Mouse (Mus musculus) intestine, embryonic 16.5 days (tissue): ENCODE data around the gene Tmem104. TPM values are rescaled to one million over a fixed set of nuclear protein-coding genes. Genes with fewer than 3 reads are reported as not detected.
A peak's percentile ranks its signal among the peaks of the same experiment; 100 is the strongest.

Experiments used
- ATAC-seq: fragments of 200-750 bp; cut with Nextera tagmentation; 2 replicates; pipeline ENCODE4 v1.8.0; 2017; ENCODE audit warnings: moderate TSS enrichment, moderate library complexity
- H3K27ac ChIP-seq: fragments of 300-500 bp; sonication (generic); 2 replicates; pipeline ENCODE4 v1.5.1; 2014; ENCODE audit warnings: mild to moderate bottlenecking, low read length
- H3K27me3 ChIP-seq: fragments of 300-500 bp; sonication (generic); replicated peaks from 2 replicates; pipeline ENCODE4 v1.6.1; 2014; ENCODE audit warnings: low read length, control low read depth, mixed read lengths; ENCODE audit not compliant: control insufficient read depth, insufficient read depth
- H3K36me3 ChIP-seq: fragments of 300-500 bp; sonication (generic); 2 replicates; pipeline ENCODE4 v1.6.1; 2014; ENCODE audit warnings: low read length, control low read depth; ENCODE audit not compliant: control insufficient read depth, insufficient read depth
- H3K4me1 ChIP-seq: fragments of 300-500 bp; sonication (generic); 2 replicates; pipeline ENCODE4 v1.6.1; 2014; ENCODE audit warnings: low read length, control low read depth, mixed read lengths; ENCODE audit not compliant: control insufficient read depth, insufficient read depth
- H3K4me2 ChIP-seq: fragments of 300-500 bp; sonication (generic); 2 replicates; pipeline ENCODE4 v1.6.1; 2014; ENCODE audit warnings: low read depth, low read length, control low read depth
- H3K4me3 ChIP-seq: fragments of 300-500 bp; sonication (generic); 2 replicates; pipeline ENCODE4 v1.5.1; 2014; ENCODE audit warnings: mild to moderate bottlenecking, low read length
- H3K9ac ChIP-seq: fragments of 300-500 bp; sonication (generic); 2 replicates; pipeline ENCODE4 v1.6.1; 2014; ENCODE audit warnings: low read depth, low read length
- H3K9me3 ChIP-seq: fragments of 300-500 bp; sonication (generic); 2 replicates; pipeline ENCODE4 v1.6.1; 2016; ENCODE audit warnings: low read length, control low read depth; ENCODE audit not compliant: control insufficient read depth
- WGBS: fragments of 180-500 bp; shearing (Covaris S2); extraction: QIAGEN DNeasy Blood & Tissue Kit; methylation state at CpG from one replicate; pipeline ENCODE4 v1.1.7; 2014; 5-methylcytosine and 5-hydroxymethylcytosine counted together
- polyA plus RNA-seq: library from polyadenylated mRNA; unstranded; fragments of >200 nt; fragmentation: Nextera tagmentation; extraction: Ambion mirVana; gene quantifications from 2 replicates; pipeline ENCODE4 v1.2.1, GENCODE M21; 2015

The Tmem104 gene
- polyA plus RNA-seq: 11.6 and 13.2 TPM in 2 replicates

GRCm38 (mm10) chr11:115187224-115187639, at the start of gene Tmem104:
Tmem104 (plus strand) TSS chr11:115187487.
- WGBS: under 1% methylated on average over 39 of the region's 39 CpGs

GRCm38 (mm10) chr11:115138597-115139262, 48.6 kb upstream of the Tmem104 start:
- Histone ChIP-seq H3K27ac (no peak overlapping the region), H3K4me2 (no peak overlapping the region), H3K9ac (no peak overlapping the region), H3K27me3 (no peaks in the 10 kb centered on the region), H3K4me1 (no peaks in the 10 kb centered on the region), H3K4me3 (no peak overlapping the region), H3K36me3 (no peaks in the 10 kb centered on the region), H3K9me3 (no peaks in the 10 kb centered on the region)
- no peak for ATAC-seq
- WGBS: 79% methylated on average over 5 of the region's 5 CpGs

More at GRCm38 (mm10) chr11:115187224-115187639, at the start of gene Tmem104:
- Histone ChIP-seq H3K4me2 (peak within 1 kb of the TSS; percentile 77), H3K27me3 (no peaks in the 10 kb centered on the region), H3K9me3 (no peaks in the 10 kb centered on the region), H3K4me3 (peak within 1 kb of the TSS; percentile 72), H3K27ac (peak within 1 kb of the TSS; percentile 87), H3K9ac (peak within 1 kb of the TSS; percentile 82), H3K4me1 (peaks cover 17% of the 10 kb centered on the region), H3K36me3 (no peaks in the 10 kb centered on the region)
- ATAC-seq: peak; percentile 92

GRCm38 (mm10) chr11:115141970-115142369, 45.3 kb upstream of the Tmem104 start:
- ATAC-seq: no peak
- Histone ChIP-seq H3K27me3 (no peaks in the 10 kb centered on the region), H3K36me3 (no peaks in the 10 kb centered on the region), H3K9ac (no peak overlapping the region), H3K4me1 (no peaks in the 10 kb centered on the region), H3K4me3 (no peak overlapping the region), H3K4me2 (no peak overlapping the region), H3K27ac (no peak overlapping the region), H3K9me3 (no peaks in the 10 kb centered on the region)
- 72% methylated on average over 2 of the region's 2 CpGs for WGBS

GRCm38 (mm10) chr11:115147813-115148212, 39.5 kb upstream of the Tmem104 start:
- WGBS: 84% methylated on average over 4 of the region's 4 CpGs
- Histone ChIP-seq H3K9me3 (0 out of 2 replicates have a peak, but pooled peaks cover 5% of the 10 kb centered on the region), H3K4me1 (peaks cover 8% of the 10 kb centered on the region), H3K9ac (no peak overlapping the region), H3K4me3 (no peak overlapping the region), H3K4me2 (no peak overlapping the region), H3K27me3 (no peaks in the 10 kb centered on the region), H3K36me3 (no peaks in the 10 kb centered on the region), H3K27ac (no peak overlapping the region)
- ATAC-seq: no peak

GRCm38 (mm10) chr11:115150741-115151254, 36.5 kb upstream of the Tmem104 start:
- H3K27ac ChIP-seq: no peak overlapping the region
- H3K4me2 ChIP-seq: no peak overlapping the region
- no peak for ATAC-seq
- no peaks in the 10 kb centered on the region for H3K36me3 ChIP-seq
- no peak overlapping the region for H3K4me3 ChIP-seq
- 0 out of 2 replicates have a peak, but pooled peaks cover 5% of the 10 kb centered on the region for H3K9me3 ChIP-seq
- no peaks in the 10 kb centered on the region for H3K27me3 ChIP-seq
- peaks cover 17% of the 10 kb centered on the region for H3K4me1 ChIP-seq
- H3K9ac ChIP-seq: no peak overlapping the region
- 49% methylated on average over 6 of the region's 6 CpGs for WGBS

- Histone ChIP-seq H3K4me2 (peak overlapping the region; percentile 46), H3K27me3 (no peaks in the 10 kb centered on the region), H3K27ac (no peak overlapping the region), H3K36me3 (no peaks in the 10 kb centered on the region), H3K4me1 (peaks cover 17% of the 10 kb centered on the region), H3K9ac (peak overlapping the region; percentile 43; the same call in 1 of the 2 replicates), H3K4me3 (peak overlapping the region; percentile 33), H3K9me3 (0 out of 2 replicates have a peak, but pooled peaks cover 5% of the 10 kb centered on the region)
- 4% methylated on average over 15 of the region's 15 CpGs for WGBS
- peak; percentile 52 for ATAC-seq
Observed at GRCm38 (mm10) chr11:115151755-115152429, 35.4 kb upstream of the Tmem104 start.

GRCm38 (mm10) chr11:115153088-115153487, 34.2 kb upstream of the Tmem104 start:
- H3K4me1 ChIP-seq: peaks cover 21% of the 10 kb centered on the region
- H3K27me3 ChIP-seq: no peaks in the 10 kb centered on the region
- WGBS: 77% methylated on average over 9 of the region's 9 CpGs
- no peaks in the 10 kb centered on the region for H3K36me3 ChIP-seq
- no peak overlapping the region for H3K9ac ChIP-seq
- no peak overlapping the region for H3K27ac ChIP-seq
- H3K4me3 ChIP-seq: no peak overlapping the region
- no peak for ATAC-seq
- 0 out of 2 replicates have a peak, but pooled peaks cover 5% of the 10 kb centered on the region for H3K9me3 ChIP-seq
- H3K4me2 ChIP-seq: no peak overlapping the region

- no peaks in the 10 kb centered on the region for H3K27me3 ChIP-seq
- under 1% methylated on average over 35 of the region's 35 CpGs for WGBS
- peak overlapping the region; percentile 27; the same call in 1 of the 2 replicates for H3K9ac ChIP-seq
- H3K9me3 ChIP-seq: 0 out of 2 replicates have a peak, but pooled peaks cover 5% of the 10 kb centered on the region
- H3K27ac ChIP-seq: no peak overlapping the region
- H3K4me1 ChIP-seq: peaks cover 26% of the 10 kb centered on the region
- peak overlapping the region; percentile 49 for H3K4me2 ChIP-seq
- H3K4me3 ChIP-seq: peak overlapping the region; percentile 30
- ATAC-seq: peak; percentile 87
- H3K36me3 ChIP-seq: no peaks in the 10 kb centered on the region
Observed at GRCm38 (mm10) chr11:115153699-115154292, 33.5 kb upstream of the Tmem104 start.

- H3K27me3 ChIP-seq: no peaks in the 10 kb centered on the region
- no peak overlapping the region for H3K27ac ChIP-seq
- no peaks in the 10 kb centered on the region for H3K36me3 ChIP-seq
- ATAC-seq: no peak
- WGBS: 7% methylated on average over 5 of the region's 5 CpGs
- H3K9me3 ChIP-seq: no peaks in the 10 kb centered on the region
- H3K4me3 ChIP-seq: no peak overlapping the region
- no peak overlapping the region for H3K9ac ChIP-seq
- peaks cover 26% of the 10 kb centered on the region for H3K4me1 ChIP-seq
- H3K4me2 ChIP-seq: no peak overlapping the region
Observed at GRCm38 (mm10) chr11:115155053-115155634, 32.1 kb upstream of the Tmem104 start.
